Mouse (Mus musculus): Measurements from ENCODE around the gene Gm10972.
"Not testable (repeated sequence)": the region's sequence is repeated elsewhere in the genome, so short reads cannot be mapped to it uniquely, and the experiment has no call there.

Gene Gm10972

GRCm38 (mm10) chr3:94658740-94659095 lies 15.8 kb downstream of the Gm10972 start, which contains the start of gene Tuft1:
Gene Tuft1, minus strand, starts transcription at chr3:94658872.
- not testable (repeated sequence) for DNase-seq (ENCODE audit: low read depth, low spot score)

DNA sequence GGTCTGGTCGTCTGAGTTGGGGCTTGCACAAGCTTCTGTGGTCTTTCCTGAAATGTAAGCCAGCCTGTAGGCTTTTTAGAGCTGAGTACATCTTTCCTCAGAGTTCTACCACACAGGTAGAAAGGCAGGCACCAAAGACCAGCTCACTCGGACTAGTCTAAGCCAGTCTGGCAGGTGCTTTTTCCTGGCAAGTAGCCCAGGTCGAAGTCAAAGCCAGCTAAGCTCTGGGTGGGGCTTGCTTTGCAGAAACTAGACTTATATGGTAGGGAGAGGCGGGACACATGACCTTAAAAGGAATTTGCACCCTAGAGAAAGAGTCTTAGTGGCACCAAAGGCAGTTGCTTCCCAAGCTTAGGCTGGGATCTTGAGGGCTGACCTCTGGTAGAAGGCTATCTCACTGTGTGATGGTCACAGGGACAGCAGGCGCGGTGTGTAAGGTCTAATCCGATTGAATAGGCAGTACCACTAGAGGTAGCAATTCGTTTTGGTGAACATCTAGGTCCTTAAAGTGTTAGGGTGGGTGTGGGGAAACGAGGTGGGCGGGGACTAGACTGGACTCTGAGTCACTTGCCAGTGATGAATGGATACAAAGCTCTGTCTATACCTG lies 16.3 kb downstream of the Gm10972 start:
- DNase-seq (ENCODE audit: low read depth, low spot score): not testable (repeated sequence)

DNA sequence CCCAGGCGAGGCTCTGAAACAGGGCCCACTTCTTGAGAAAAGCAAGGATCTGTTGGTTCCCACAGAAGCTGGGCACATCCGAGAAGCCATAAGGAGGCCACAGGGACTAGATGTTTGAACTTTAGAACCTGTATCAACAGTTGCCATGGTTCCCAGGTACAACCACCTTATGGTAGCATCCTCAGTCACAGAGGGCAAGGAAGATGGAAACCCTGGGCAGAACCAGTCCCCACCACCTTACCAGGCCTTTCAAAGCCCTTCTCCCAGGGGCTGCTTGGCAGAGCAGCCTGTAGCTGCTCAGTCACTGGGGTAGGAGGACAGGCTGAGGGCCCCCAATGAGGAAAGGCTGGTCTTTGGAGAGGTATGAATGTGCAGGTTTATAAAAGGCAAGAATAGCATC lies 17.9 kb downstream of the Gm10972 start:
- not testable (repeated sequence) for DNase-seq (ENCODE audit: low read depth, low spot score)

- not testable (repeated sequence) for DNase-seq (ENCODE audit: low read depth, low spot score)
Measured at GRCm38 (mm10) chr3:94665060-94665802, 22.3 kb downstream of the Gm10972 start.

GRCm38 (mm10) chr3:94665896-94666295 lies 23.0 kb downstream of the Gm10972 start:
- not testable (repeated sequence) for DNase-seq (ENCODE audit: low read depth, low spot score)

DNA sequence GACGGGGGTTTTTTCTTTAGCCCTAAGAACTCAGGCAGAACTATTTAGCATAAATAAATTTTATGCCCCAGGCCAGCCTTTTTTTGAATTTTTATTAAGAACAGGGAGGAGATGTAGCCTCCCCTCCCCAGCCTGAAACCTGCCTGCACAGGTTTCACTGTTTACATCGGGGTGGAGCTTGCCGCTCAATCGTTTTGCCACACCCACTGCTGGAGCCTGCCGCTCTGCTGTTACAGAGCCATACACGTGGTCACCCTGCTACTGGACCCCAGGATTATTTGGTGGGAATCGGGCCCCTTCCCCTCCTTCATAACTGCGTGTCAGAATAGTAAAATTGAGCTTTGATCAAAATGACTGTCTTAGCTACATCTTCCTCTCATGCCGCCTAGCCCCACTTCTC lies 32.2 kb downstream of the Gm10972 start:
- not testable (repeated sequence) for DNase-seq (ENCODE audit: low read depth, low spot score)

- DNase-seq (ENCODE audit: low read depth, low spot score): no peak
Measured at GRCm38 (mm10) chr3:94679351-94679841, 36.5 kb downstream of the Gm10972 start.

DNA sequence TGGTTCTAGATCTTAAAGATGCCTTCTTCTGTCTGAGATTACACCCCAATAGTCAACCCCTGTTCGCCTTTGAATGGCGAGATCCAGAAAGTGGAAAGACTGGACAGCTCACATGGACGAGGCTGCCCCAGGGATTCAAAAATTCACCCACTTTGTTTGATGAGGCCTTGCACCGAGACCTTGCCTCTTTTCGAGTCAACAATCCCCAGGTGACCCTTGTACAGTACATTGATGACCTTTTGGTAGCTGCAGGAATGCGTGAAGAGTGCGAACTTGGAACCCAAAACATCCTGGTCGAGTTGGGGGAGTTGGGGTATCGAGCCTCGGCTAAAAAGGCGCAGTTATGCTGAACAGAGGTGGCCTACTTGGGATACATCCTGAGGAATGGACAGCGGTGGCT lies 37.1 kb downstream of the Gm10972 start:
- DNase-seq (ENCODE audit: low read depth, low spot score): not testable (repeated sequence)

- peak; percentile 89 for DNase-seq (ENCODE audit: low read depth, low spot score)
Measured at GRCm38 (mm10) chr3:94680783-94681182, 37.9 kb downstream of the Gm10972 start.

- DNase-seq (ENCODE audit: low read depth, low spot score): no peak
Measured at GRCm38 (mm10) chr3:94683646-94684045, 40.7 kb downstream of the Gm10972 start.

DNA sequence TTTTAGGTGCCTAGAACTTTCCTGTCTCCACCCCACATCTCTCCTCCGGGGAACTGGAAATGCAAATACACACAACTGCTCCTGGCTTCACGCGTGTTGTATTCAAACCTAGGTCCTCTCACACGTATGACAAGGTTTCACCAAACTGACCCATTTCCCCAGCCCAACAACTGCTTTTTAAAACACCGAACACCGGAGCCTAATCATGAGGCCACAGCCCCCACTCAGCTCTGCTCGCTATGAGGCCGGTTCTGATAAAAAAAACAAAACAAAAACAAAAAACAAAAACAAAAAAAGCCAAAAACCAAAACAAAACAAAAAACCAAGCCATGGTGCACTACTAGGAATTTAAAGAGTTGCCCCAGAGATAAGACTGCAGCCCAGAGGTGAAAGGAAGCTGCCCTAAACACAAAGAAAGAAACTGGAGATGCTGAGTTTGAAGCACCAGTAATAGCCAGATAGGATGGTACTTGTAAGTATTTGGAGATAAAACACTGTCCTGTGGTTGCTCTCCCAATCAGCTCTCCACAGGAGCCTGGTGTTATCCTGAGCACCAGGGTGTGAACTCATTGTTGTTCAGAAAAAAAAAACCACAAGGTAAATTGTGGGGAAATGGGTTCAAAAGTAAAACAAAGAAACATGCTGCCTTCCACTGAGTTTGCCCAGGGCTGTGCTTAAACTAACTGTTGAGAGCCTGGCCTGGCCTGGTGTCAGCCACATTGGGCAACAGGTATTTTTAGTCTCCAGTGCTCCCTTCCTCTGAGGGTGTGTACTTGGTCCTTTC lies 43.3 kb downstream of the Gm10972 start:
- DNase-seq (ENCODE audit: low read depth, low spot score): not testable (repeated sequence)

DNA sequence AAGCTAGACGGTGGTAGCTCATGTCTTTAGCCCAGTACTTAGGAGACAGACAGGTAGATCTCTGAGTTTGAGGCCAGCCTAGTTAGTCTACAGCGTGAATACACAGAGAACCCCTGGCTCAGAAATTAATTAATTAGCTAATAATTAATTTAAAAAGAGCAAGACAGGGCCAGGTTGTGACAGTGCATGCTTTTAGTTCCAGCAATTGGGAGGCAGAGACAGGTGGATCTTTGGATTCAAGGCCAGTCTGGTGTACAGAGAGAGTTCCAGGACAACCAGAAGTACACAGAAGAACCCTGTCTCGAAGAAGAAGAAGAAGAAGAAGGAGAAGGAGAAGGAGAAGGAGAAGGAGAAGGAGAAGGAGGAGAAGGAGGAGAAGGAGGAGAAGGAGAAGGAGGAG lies 45.8 kb downstream of the Gm10972 start:
- DNase-seq (ENCODE audit: low read depth, low spot score): not testable (repeated sequence)

DNA sequence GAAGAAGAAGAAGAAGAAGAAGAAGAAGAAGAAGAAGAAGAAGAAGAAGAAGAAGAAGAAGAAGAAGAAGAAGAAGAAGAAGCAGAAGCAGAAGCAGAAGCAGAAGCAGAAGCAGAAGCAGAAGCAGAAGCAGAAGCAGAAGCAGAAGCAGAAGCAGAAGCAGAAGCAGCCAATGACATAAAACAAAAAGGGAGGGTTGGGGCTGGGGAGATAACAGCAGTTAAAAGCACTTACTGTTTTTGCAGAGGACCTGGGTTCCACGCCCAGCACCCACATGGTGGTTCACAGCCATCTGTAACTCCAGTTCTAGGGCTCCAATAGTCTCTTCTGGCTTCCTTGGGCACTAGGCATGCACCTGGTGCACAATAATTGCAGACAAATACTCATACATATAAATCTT lies 46.3 kb downstream of the Gm10972 start:
- not testable (repeated sequence) for DNase-seq (ENCODE audit: low read depth, low spot score)

DNA sequence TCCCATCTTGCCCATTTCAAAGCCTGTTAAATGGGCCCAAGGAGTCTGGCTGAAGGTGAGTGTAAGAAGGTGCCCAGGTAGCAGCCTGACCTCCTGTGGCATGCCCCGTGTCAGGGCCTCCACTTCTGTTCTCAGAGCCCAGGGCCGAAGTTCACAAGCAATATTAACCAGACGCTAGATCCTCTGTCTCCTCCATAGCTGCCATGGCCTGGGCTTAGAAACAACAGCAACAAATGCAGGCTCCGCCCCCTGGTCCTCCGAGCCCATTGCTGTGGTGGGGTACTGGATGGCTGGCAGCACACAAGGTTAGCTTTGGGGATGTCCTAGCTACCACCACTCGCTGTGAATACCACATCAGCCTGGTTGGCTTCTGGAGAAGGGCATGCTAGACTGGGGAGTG lies 47.2 kb downstream of the Gm10972 start:
- not testable (repeated sequence) for DNase-seq (ENCODE audit: low read depth, low spot score)

- DNase-seq (ENCODE audit: low read depth, low spot score): no peak
Measured at GRCm38 (mm10) chr3:94690616-94691247, 47.8 kb downstream of the Gm10972 start.

GRCm38 (mm10) chr3:94691694-94692093 lies 48.8 kb downstream of the Gm10972 start:
- DNase-seq (ENCODE audit: low read depth, low spot score): not testable (repeated sequence)
